Mouse (Mus musculus): ENCODE data around the gene Rab7. TPM values are rescaled to one million over a fixed set of nuclear protein-coding genes. Genes with fewer than 3 reads are reported as not detected.
A peak's percentile ranks its signal among the peaks of the same experiment; 100 is the strongest.

Gene Rab7
- 154 and 163 TPM in 2 replicates for polyA plus RNA-seq (2011; ENCODE audit: insufficient read depth, insufficient read length, low read depth, missing spikeins)

GRCm38 (mm10) chr6:88044577-88045405 is at the start of gene Rab7:
Gene Rab7, minus strand, starts transcription at chr6:88045270.
- H3K4me3 ChIP-seq (ENCODE audit: low read depth, low read length), result peak within 1 kb of the TSS; percentile 93
- H3K27me3 ChIP-seq (ENCODE audit: control insufficient read depth, insufficient read depth, low read length, poor library complexity, severe bottlenecking), result no peaks in the 10 kb centered on the region
- no peaks in the 10 kb centered on the region for H3K4me1 ChIP-seq (ENCODE audit: control insufficient read depth, insufficient read depth, low read length)
- peak within 1 kb of the TSS; percentile 46 for H3K27ac ChIP-seq (ENCODE audit: insufficient read depth, low read length)
- TF ChIP-seq POLR2A (IDR thresholded peaks at IDR 0.05; ENCODE audit: insufficient read depth, low read length) (peak; percentile 19), EP300 (IDR thresholded peaks at IDR 0.05; ENCODE audit: insufficient read depth, low read depth, low read length) (peak; percentile 52; the same call in 1 of the 2 replicates), CTCF (IDR thresholded peaks at IDR 0.05; ENCODE audit: low read depth, low read length) (no peak)
- peaks cover 8% of the 10 kb centered on the region; the same call in 1 of the 2 replicates for H3K36me3 ChIP-seq (ENCODE audit: control insufficient read depth, insufficient read depth, low read length, poor library complexity, severe bottlenecking)
- H3K9ac ChIP-seq (ENCODE audit: low read depth, poor library complexity, severe bottlenecking), result peak within 1 kb of the TSS; percentile 96
- no peaks in the 10 kb centered on the region for H3K9me3 ChIP-seq (replicated peaks; ENCODE audit: control insufficient read depth, insufficient read depth, low read length, poor library complexity, severe bottlenecking)

- Histone ChIP-seq H3K4me3 (ENCODE audit: low read depth, low read length) (no peak overlapping the region), H3K9ac (ENCODE audit: low read depth, poor library complexity, severe bottlenecking) (no peak overlapping the region), H3K9me3 (replicated peaks; ENCODE audit: control insufficient read depth, insufficient read depth, low read length, poor library complexity, severe bottlenecking) (no peaks in the 10 kb centered on the region), H3K4me1 (ENCODE audit: control insufficient read depth, insufficient read depth, low read length) (peaks cover 2% of the 10 kb centered on the region), H3K27me3 (ENCODE audit: control insufficient read depth, insufficient read depth, low read length, poor library complexity, severe bottlenecking) (no peaks in the 10 kb centered on the region), H3K27ac (ENCODE audit: insufficient read depth, low read length) (no peak overlapping the region), H3K36me3 (ENCODE audit: control insufficient read depth, insufficient read depth, low read length, poor library complexity, severe bottlenecking) (peaks cover 39% of the 10 kb centered on the region)
- no peak for TF ChIP-seq POLR2A (IDR thresholded peaks at IDR 0.05; ENCODE audit: insufficient read depth, low read length)
- TF ChIP-seq EP300 (IDR thresholded peaks at IDR 0.05; ENCODE audit: insufficient read depth, low read depth, low read length), result no peak
- TF ChIP-seq CTCF (IDR thresholded peaks at IDR 0.05; ENCODE audit: low read depth, low read length), result no peak
These were observed 43.9 kb upstream of the Rab7 start for GRCm38 (mm10) chr6:88088971-88089370.

GRCm38 (mm10) chr6:88084278-88085151 is 39.4 kb upstream of the Rab7 start, which contains the start of gene Rpn1:
Gene Rpn1, plus strand, starts transcription at chr6:88084482.
- TF ChIP-seq CTCF (IDR thresholded peaks at IDR 0.05; ENCODE audit: low read depth, low read length) (no peak), EP300 (IDR thresholded peaks at IDR 0.05; ENCODE audit: insufficient read depth, low read depth, low read length) (no peak), POLR2A (IDR thresholded peaks at IDR 0.05; ENCODE audit: insufficient read depth, low read length) (no peak)
- Histone ChIP-seq H3K9me3 (replicated peaks; ENCODE audit: control insufficient read depth, insufficient read depth, low read length, poor library complexity, severe bottlenecking) (no peaks in the 10 kb centered on the region), H3K27me3 (ENCODE audit: control insufficient read depth, insufficient read depth, low read length, poor library complexity, severe bottlenecking) (no peaks in the 10 kb centered on the region), H3K36me3 (ENCODE audit: control insufficient read depth, insufficient read depth, low read length, poor library complexity, severe bottlenecking) (peaks cover 2% of the 10 kb centered on the region), H3K4me3 (ENCODE audit: low read depth, low read length) (peak within 1 kb of the TSS; percentile 100), H3K9ac (ENCODE audit: low read depth, poor library complexity, severe bottlenecking) (peak within 1 kb of the TSS; percentile 90), H3K4me1 (ENCODE audit: control insufficient read depth, insufficient read depth, low read length) (peaks cover 2% of the 10 kb centered on the region), H3K27ac (ENCODE audit: insufficient read depth, low read length) (peak within 1 kb of the TSS; percentile 61; the same call in 1 of the 2 replicates)

- Histone ChIP-seq H3K27ac (ENCODE audit: insufficient read depth, low read length) (peak overlapping the region; percentile 61; the same call in 1 of the 2 replicates), H3K4me3 (ENCODE audit: low read depth, low read length) (peak overlapping the region; percentile 29; the same call in 1 of the 2 replicates), H3K27me3 (ENCODE audit: control insufficient read depth, insufficient read depth, low read length, poor library complexity, severe bottlenecking) (no peaks in the 10 kb centered on the region), H3K9me3 (replicated peaks; ENCODE audit: control insufficient read depth, insufficient read depth, low read length, poor library complexity, severe bottlenecking) (no peaks in the 10 kb centered on the region), H3K36me3 (ENCODE audit: control insufficient read depth, insufficient read depth, low read length, poor library complexity, severe bottlenecking) (no peaks in the 10 kb centered on the region; the same call in none of the 2 replicates), H3K9ac (ENCODE audit: low read depth, poor library complexity, severe bottlenecking) (peak overlapping the region; percentile 90), H3K4me1 (ENCODE audit: control insufficient read depth, insufficient read depth, low read length) (peaks cover 2% of the 10 kb centered on the region)
- no peak for TF ChIP-seq EP300 (IDR thresholded peaks at IDR 0.05; ENCODE audit: insufficient read depth, low read depth, low read length)
- TF ChIP-seq CTCF (IDR thresholded peaks at IDR 0.05; ENCODE audit: low read depth, low read length), result no peak
- TF ChIP-seq POLR2A (IDR thresholded peaks at IDR 0.05; ENCODE audit: insufficient read depth, low read length), result no peak
These were observed 38.6 kb upstream of the Rab7 start for GRCm38 (mm10) chr6:88083672-88084071.

GRCm38 (mm10) chr6:88083095-88083494 is 38.0 kb upstream of the Rab7 start:
- H3K9me3 ChIP-seq (replicated peaks; ENCODE audit: control insufficient read depth, insufficient read depth, low read length, poor library complexity, severe bottlenecking), result no peaks in the 10 kb centered on the region
- no peak overlapping the region for H3K4me3 ChIP-seq (ENCODE audit: low read depth, low read length)
- no peak overlapping the region for H3K27ac ChIP-seq (ENCODE audit: insufficient read depth, low read length)
- TF ChIP-seq EP300 (IDR thresholded peaks at IDR 0.05; ENCODE audit: insufficient read depth, low read depth, low read length) (no peak), CTCF (IDR thresholded peaks at IDR 0.05; ENCODE audit: low read depth, low read length) (no peak), POLR2A (IDR thresholded peaks at IDR 0.05; ENCODE audit: insufficient read depth, low read length) (no peak)
- no peak overlapping the region for H3K9ac ChIP-seq (ENCODE audit: low read depth, poor library complexity, severe bottlenecking)
- peaks cover 2% of the 10 kb centered on the region for H3K4me1 ChIP-seq (ENCODE audit: control insufficient read depth, insufficient read depth, low read length)
- H3K27me3 ChIP-seq (ENCODE audit: control insufficient read depth, insufficient read depth, low read length, poor library complexity, severe bottlenecking), result no peaks in the 10 kb centered on the region
- H3K36me3 ChIP-seq (ENCODE audit: control insufficient read depth, insufficient read depth, low read length, poor library complexity, severe bottlenecking), result no peaks in the 10 kb centered on the region; the same call in none of the 2 replicates

Data from ES-Bruce4 (cell line).